Mouse (Mus musculus): ENCODE data around the gene Gm49396. TPM values are rescaled to one million over a fixed set of nuclear protein-coding genes. Genes with fewer than 3 reads are reported as not detected.

Gm49396 gene
- total RNA-seq, 2 experiments from 2014 or later, result 6.8 to 8.8 TPM

DNA sequence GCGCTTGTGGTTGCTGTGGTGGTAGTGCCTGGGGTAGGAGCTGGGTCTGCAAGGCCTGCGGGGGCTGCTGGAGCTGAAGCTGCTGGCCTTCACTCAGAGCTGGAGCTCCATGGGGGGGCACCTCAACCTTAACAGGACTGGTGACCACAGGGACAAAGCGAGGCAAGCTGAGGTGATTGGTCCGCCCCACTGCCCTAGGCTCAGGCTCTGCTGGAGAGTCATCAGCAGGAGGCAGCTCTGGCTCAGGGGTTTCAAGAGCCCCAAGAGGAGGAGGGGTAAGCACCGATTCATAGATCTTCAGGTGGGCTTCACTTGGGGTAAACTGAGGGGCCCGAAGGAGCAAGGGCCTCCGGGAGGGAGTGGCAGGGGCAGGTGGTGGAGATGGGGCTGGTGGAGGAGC, 22.0 kb downstream of the Gm49396 start:
- DNase-seq (ENCODE audit: extremely low spot score in 1 of 2, low spot score in 1 of 2), result no peak

DNA sequence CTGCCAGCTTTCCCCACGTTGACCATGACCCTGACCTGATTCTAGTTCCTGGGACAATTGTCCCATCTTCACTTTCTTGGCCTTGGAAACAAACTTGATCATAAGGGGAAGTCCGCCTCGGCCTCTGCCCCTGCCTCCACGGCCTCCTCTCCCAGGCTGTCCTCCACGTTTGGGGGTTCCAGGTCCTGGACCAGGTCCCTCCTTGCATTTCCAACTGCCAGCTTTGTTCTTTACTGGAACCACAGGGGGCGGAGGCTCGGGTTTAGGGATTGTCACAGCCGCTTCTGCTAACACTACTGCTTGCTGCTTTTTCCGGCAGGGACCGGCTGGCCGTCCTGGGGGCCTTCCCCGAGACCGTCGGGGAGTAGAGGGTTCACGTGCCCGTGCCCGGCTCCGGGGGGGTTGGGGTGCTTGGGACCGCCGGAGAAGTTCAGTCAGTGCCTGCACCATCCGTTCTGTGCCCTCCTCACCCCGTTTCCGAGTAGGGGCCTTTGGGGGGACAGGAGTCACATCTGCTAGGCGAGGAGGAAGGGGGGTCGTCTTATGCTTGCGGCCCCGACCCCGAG, 23.4 kb downstream of the Gm49396 start:
- DNase-seq (ENCODE audit: extremely low spot score in 1 of 2, low spot score in 1 of 2), result no peak

DNA sequence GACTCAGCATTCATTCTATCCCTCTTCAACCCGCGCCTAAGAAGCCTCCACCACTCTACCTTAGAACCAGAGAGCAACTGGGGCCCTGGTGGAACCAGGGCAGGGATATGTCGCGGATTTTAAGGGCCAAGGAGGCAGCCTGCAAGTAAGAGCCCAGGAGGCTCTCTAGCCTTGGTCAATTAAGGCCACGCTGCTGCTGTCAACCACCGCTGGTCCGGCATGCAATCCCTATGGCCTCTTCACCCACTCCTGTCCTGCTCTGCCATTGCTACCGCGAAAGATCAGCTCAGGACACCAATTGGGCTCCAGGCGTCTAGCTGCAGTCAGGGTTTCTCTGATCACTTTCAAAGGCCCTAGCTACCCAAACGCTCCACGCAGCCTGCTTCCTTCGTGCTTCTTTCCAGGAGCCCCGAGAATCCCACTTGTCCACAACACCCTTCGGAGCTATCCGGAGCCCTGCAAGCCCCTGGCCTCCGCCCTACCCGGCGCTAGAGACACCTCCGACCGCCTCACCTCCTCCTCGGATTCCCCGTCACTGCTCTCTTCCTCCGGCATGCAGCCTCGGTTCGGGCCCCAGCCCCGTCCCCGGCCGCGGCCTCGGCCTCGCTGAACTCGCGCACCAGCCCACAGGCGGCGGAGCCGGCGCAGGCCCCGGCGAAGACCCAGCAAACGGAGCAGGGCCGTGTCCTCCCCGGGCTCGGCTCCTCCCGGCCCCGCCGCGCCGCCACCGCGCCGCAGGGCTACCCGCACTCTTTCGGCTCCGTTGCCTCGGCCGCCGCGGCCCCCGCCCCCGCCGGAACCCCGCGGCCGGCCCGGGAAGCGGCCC, 24.9 kb downstream of the Gm49396 start:
- peak; percentile 43 to 66 for DNase-seq (ENCODE audit: extremely low spot score in 1 of 2, low spot score in 1 of 2)

DNA sequence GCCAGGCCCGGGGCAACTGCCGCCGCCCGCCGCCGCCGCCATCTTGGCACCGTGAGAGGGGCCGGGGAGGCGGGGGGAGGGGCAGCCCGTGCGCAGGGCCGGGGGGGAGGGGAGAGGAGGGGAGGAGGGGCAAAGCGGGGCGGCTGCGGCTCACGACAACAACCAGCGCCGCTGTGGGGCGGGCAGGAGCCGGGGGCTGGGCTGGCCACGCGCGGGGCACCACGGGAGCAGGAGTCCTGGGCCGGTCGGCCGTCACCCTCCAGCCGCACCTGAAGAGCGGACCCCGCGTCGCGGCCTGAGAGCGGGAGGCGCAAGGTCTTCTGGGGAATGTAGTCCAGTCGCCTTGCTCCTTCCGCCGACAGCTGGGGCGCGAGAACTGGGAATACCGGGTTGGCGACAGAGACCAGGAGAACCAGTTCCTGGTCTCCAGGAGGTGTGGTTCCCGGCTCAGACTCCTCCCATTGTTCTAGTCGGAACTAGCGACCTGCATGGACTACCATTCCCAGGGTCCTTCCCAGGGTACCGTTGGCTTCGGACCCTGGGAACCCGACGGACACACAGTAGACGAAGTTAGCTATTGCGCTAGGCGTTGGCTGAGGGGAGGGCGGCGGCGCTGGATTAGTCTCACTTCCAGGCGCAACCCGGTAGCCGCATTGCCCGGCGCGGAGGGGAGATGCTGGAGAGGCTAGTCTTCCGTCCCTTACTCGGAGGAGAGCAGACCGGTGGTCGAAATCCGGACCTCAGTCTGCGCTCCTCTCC, 25.7 kb downstream of the Gm49396 start, which contains the start of gene Kmt2b:
TSS of gene Kmt2b (minus strand) at position 51 of the 759 bp plus-strand sequence.
- peak; percentile 78 to 96 for DNase-seq (ENCODE audit: extremely low spot score in 1 of 2, low spot score in 1 of 2)

GRCm38 (mm10) chr7:30589435-30590301, 26.5 kb downstream of the Gm49396 start:
- DNase-seq (ENCODE audit: extremely low spot score in 1 of 2, low spot score in 1 of 2), result peak; percentile 83 to 90

DNA sequence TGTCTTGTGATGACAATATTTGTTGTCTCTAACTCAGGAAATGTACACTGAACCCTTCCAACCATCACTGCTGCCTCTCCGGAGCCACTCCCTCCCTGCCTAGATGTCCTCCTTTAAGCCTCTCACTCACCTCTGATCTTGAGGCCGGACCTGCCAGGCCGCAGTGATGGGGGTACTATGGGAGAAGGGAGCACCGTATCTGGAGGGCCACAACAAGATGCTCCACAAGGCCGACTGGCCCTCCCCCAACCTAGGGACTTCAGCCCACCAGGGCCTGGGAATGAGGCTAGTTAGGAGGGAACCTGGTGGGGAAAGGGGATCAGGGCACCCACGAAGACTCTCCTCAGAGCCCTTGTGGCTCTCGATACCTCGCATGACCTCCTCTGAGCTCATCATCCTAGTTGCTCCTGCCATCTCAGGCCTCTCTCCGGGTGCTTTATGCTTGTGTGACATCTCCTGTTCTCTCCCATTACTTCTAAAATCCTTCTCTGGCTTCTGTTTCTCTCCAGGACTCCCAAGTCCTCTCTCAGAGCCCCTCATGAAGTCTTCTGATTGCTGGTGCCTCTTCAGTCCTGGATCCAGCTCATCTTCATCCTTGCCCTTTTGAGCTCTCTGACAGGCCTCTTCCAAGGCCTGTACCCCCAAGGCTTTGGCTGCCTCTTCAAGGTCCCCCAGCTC, 27.9 kb downstream of the Gm49396 start:
- DNase-seq (ENCODE audit: extremely low spot score in 1 of 2, low spot score in 1 of 2), result no peak

- DNase-seq (ENCODE audit: extremely low spot score in 1 of 2, low spot score in 1 of 2), result no peak
Measured at GRCm38 (mm10) chr7:30591605-30591951, 28.4 kb downstream of the Gm49396 start.

GRCm38 (mm10) chr7:30592772-30593423, 29.8 kb downstream of the Gm49396 start:
- no peak for DNase-seq (ENCODE audit: extremely low spot score in 1 of 2, low spot score in 1 of 2)

DNA sequence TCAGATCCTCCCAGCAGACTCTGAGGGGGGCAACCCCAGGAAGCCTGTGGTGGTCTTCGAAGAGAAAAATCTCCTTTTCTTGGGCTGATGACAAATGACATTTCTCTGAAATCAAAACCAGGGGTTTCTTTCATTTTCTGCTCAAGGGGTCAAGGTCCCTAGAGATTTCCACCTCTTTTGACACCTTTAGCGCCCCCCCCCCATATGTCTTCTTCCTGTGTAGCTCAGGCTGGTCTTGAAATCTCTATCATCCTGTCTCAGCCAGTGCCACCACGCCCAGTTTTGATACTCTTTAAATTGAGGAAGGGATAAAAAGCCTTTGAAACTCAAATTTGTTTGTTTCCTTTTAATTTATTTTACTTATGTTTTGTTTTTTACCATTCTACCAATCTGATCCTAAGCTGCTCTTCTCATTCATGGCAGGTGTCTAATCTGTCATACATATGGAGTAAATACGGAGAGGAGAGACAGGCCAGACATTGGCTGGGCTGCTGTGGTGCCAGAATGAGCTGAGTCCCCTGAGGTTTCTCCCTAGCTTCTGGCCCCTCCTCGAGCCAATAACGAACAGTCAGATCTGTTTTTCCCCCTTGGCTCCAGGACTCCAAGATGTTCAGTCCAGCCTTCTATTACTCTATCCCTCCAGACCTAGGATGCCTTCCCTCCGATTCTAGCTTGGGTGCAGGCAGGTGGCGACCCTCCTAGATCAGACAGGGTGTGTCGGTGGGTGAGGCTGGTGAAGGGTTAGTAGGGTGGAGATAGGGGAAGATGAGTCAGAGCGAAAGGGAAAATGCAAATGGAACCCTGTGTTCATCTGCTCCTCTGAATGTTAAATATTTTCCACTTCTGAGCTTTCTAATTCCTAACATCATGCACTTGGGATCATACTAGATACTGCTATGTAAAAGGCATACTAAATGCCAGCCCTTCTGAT, 30.7 kb downstream of the Gm49396 start:
- DNase-seq (ENCODE audit: extremely low spot score in 1 of 2, low spot score in 1 of 2), result no peak

GRCm38 (mm10) chr7:30594510-30595024, 31.4 kb downstream of the Gm49396 start:
- no peak for DNase-seq (ENCODE audit: extremely low spot score in 1 of 2, low spot score in 1 of 2)

GRCm38 (mm10) chr7:30596093-30596492, 32.9 kb downstream of the Gm49396 start:
- no peak for DNase-seq (ENCODE audit: extremely low spot score in 1 of 2, low spot score in 1 of 2)

GRCm38 (mm10) chr7:30596811-30597210, 33.7 kb downstream of the Gm49396 start:
- DNase-seq (ENCODE audit: extremely low spot score in 1 of 2, low spot score in 1 of 2), result no peak

- DNase-seq (ENCODE audit: extremely low spot score in 1 of 2, low spot score in 1 of 2), result no peak
Measured at GRCm38 (mm10) chr7:30598786-30599185, 35.6 kb downstream of the Gm49396 start, which contains the start of gene Zbtb32. Gene Zbtb32 (minus strand): TSS chr7:30598909.

- DNase-seq (ENCODE audit: extremely low spot score in 1 of 2, low spot score in 1 of 2), result peak; percentile 71 to 79
Measured at GRCm38 (mm10) chr7:30599933-30600353, 36.8 kb downstream of the Gm49396 start.

GRCm38 (mm10) chr7:30600651-30601050, 37.5 kb downstream of the Gm49396 start:
- DNase-seq (ENCODE audit: extremely low spot score in 1 of 2, low spot score in 1 of 2), result no peak

DNA sequence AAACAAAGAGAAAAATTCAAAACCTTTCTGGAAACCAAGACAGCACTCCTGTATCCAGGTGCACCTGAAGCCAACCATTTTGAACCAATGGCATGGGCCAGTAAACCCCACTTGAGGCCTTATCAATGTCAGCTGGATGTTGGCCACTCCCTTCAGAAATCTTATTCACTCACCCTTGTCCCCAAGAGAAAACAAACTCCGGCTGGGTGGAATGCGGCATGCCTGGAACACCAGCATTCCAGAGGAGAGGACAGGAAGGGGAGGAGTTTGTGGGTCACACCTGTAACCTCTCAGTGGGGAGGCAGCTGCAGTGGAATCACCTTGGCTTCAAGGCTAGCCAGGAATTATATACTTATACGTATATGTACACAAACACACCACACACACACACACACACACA, 39.4 kb downstream of the Gm49396 start:
- no peak for DNase-seq (ENCODE audit: extremely low spot score in 1 of 2, low spot score in 1 of 2)

GRCm38 (mm10) chr7:30604424-30604823, 41.3 kb downstream of the Gm49396 start:
- DNase-seq (ENCODE audit: extremely low spot score in 1 of 2, low spot score in 1 of 2), result no peak

GRCm38 (mm10) chr7:30604944-30605343, 41.8 kb downstream of the Gm49396 start:
- DNase-seq (ENCODE audit: extremely low spot score in 1 of 2, low spot score in 1 of 2), result no peak
